Mouse (Mus musculus) heart, postnatal 0 days (tissue): ENCODE results near the gene Glyr1.

Experiments
- CTCF ChIP-seq: IDR thresholded peaks from 2 replicates; pipeline ENCODE4 v1.5.1; 2016; ENCODE audit warnings: antibody characterized with exemption, control low read depth, low read depth
- EP300 ChIP-seq: IDR thresholded peaks from 2 replicates; pipeline ENCODE4 v1.6.1; 2016; ENCODE audit warnings: antibody characterized with exemption, low read depth

- TF ChIP-seq EP300 (no peak), CTCF (no peak)
Observed at GRCm38 (mm10) chr16:5010371-5010935, 39.2 kb downstream of the Glyr1 start.
